18 mouse cellular contexts compared by ENCODE assay signal in the genomic region with DNA sequence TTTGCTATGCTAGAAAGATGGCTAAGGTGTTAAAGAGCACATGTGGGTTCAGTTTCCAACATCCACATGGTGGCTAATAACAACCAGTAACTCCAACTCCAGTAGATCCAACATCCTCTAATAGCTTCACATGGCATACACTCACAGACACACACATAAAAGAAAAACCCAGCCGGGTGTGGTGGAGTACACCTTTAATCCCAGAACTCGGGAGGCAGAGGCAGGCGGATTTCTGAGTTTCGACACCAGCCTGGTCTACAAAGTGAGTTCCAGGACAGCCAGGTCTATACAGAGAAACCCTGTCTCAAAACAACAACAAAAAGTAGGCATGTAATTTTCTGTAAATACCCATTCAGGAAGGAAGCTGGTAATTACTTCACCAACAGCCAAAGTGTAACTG. TPM values are rescaled to one million over a fixed set of nuclear protein-coding genes. Genes with fewer than 3 reads are reported as not detected.
DNase-seq lines count a peak whose midpoint lies in the region; ATAC-seq and TF ChIP-seq lines count a peak whose summit lies in the region.
"Had no signal": no experiment of that assay in that cellular context is flagged by ENCODE, and none has a peak within 500 bp of the region (broad histone marks: within the 10 kb centered on the region; RNA-seq: fewer than 3 reads in every experiment).

No protein-coding gene starts in this region.

- H3K4me1 ChIP-seq in forebrain, embryonic 11.5 days (replicated peaks; ENCODE audit: control insufficient read depth, insufficient read depth, low read length), result peaks cover 4% of the 10 kb centered on the region; the same call in 1 of the 2 replicates
- H3K4me1 ChIP-seq in forebrain, postnatal 0 days (ENCODE audit: insufficient read depth), result peaks cover 12% of the 10 kb centered on the region
- H3K4me1 ChIP-seq in midbrain, embryonic 10.5 days, result peaks cover 21% of the 10 kb centered on the region
- H3K4me1 ChIP-seq in midbrain, postnatal 0 days (ENCODE audit: insufficient read depth, low read length), result 0 out of 2 replicates have a peak, but pooled peaks cover 3% of the 10 kb centered on the region
- H3K4me1 ChIP-seq in ES-E14 (ENCODE audit: control insufficient read depth in 2 of 2, insufficient read depth in 2 of 2, low read length in 2 of 2, poor library complexity in 1 of 2), result peaks cover 0 to 1% of the 10 kb centered on the region in 2 experiments; a peak in 1 of 4 replicates
- no peaks in the 10 kb centered on the region for H3K4me1 ChIP-seq in limb, embryonic 11.5 days (ENCODE audit: control insufficient read depth, insufficient read depth, low read length)

- ATAC-seq in forebrain, embryonic 11.5 days (replicated peaks; ENCODE audit: low FRiP score), result no peak
- no peak for ATAC-seq in forebrain, postnatal 0 days
- no peak for ATAC-seq in midbrain, postnatal 0 days (ENCODE audit: low FRiP score)
- no peak for ATAC-seq in limb, embryonic 11.5 days (ENCODE audit: insufficient number of reproducible peaks, low FRiP score, low TSS enrichment, low read depth)

- H3K27me3 ChIP-seq in forebrain, embryonic 11.5 days (ENCODE audit: control insufficient read depth, insufficient read depth, low read length), result no peaks in the 10 kb centered on the region
- H3K27me3 ChIP-seq in forebrain, postnatal 0 days (ENCODE audit: insufficient read depth, low read length), result no peaks in the 10 kb centered on the region
- H3K27me3 ChIP-seq in midbrain, embryonic 10.5 days (ENCODE audit: low read depth, poor library complexity, severe bottlenecking), result no peaks in the 10 kb centered on the region
- no peaks in the 10 kb centered on the region for H3K27me3 ChIP-seq in midbrain, postnatal 0 days (ENCODE audit: insufficient read depth, low read length)
- no peaks in the 10 kb centered on the region for H3K27me3 ChIP-seq in limb, embryonic 11.5 days (ENCODE audit: control insufficient read depth, insufficient read depth, low read length)
- H3K27me3 ChIP-seq: embryonic facial prominence, embryonic 15.5 days; lung, embryonic 15.5 days had no signal

- no peak overlapping the region for H3K4me3 ChIP-seq in forebrain, embryonic 11.5 days (ENCODE audit: low read depth, low read length)
- no peak overlapping the region for H3K4me3 ChIP-seq in forebrain, postnatal 0 days (ENCODE audit: low read depth, low read length)
- H3K4me3 ChIP-seq in midbrain, embryonic 10.5 days, result peak overlapping the region; percentile 100
- no peak overlapping the region for H3K4me3 ChIP-seq in midbrain, postnatal 0 days (ENCODE audit: low read depth, low read length)
- peak overlapping the region; percentile 93 to 96 for H3K4me3 ChIP-seq in ES-E14 (ENCODE audit: insufficient read depth in 1 of 2, low read depth in 1 of 2, low read length in 2 of 2, poor library complexity in 1 of 2, severe bottlenecking in 1 of 2)
- peak overlapping the region; percentile 98; the same call in 1 of the 2 replicates for H3K4me3 ChIP-seq in limb, embryonic 11.5 days (ENCODE audit: low read depth, low read length)

- peak overlapping the region; percentile 15; the same call in 1 of the 2 replicates for H3K4me2 ChIP-seq in forebrain, embryonic 11.5 days (ENCODE audit: low read depth, low read length, severe bottlenecking)
- H3K4me2 ChIP-seq in forebrain, postnatal 0 days (ENCODE audit: low read depth), result no peak overlapping the region
- no peak overlapping the region for H3K4me2 ChIP-seq in midbrain, postnatal 0 days (ENCODE audit: low read depth, low read length, poor library complexity, severe bottlenecking)
- no peak overlapping the region for H3K4me2 ChIP-seq in limb, embryonic 11.5 days (ENCODE audit: low read depth, severe bottlenecking)

- no peak overlapping the region for H3K27ac ChIP-seq in forebrain, embryonic 11.5 days (ENCODE audit: low read depth, low read length)
- H3K27ac ChIP-seq in forebrain, postnatal 0 days (ENCODE audit: low read depth, low read length), result no peak overlapping the region
- no peak overlapping the region for H3K27ac ChIP-seq in midbrain, embryonic 10.5 days (replicated peaks)
- no peak overlapping the region for H3K27ac ChIP-seq in midbrain, postnatal 0 days (ENCODE audit: low read depth, low read length)
- H3K27ac ChIP-seq in ES-E14 (ENCODE audit: insufficient read depth, low read depth, low read length, poor library complexity, severe bottlenecking), result no peak overlapping the region
- H3K27ac ChIP-seq in limb, embryonic 11.5 days (replicated peaks; ENCODE audit: low read depth, low read length), result no peak overlapping the region
- H3K27ac ChIP-seq: embryonic facial prominence, embryonic 15.5 days; heart, embryonic 10.5 days; lung, embryonic 15.5 days had no signal

- no peak overlapping the region for H3K9ac ChIP-seq in forebrain, embryonic 11.5 days (ENCODE audit: low read length)
- H3K9ac ChIP-seq in forebrain, postnatal 0 days, result no peak overlapping the region
- no peak overlapping the region for H3K9ac ChIP-seq in midbrain, postnatal 0 days (replicated peaks; ENCODE audit: low read length, poor library complexity, severe bottlenecking)
- no peak overlapping the region; the same call in 1 of the 2 replicates for H3K9ac ChIP-seq in ES-E14 (ENCODE audit: insufficient read depth, low read depth, low read length, poor library complexity, severe bottlenecking)
- H3K9ac ChIP-seq in limb, embryonic 11.5 days (ENCODE audit: low read length), result no peak overlapping the region
- H3K9ac ChIP-seq: embryonic facial prominence, embryonic 15.5 days; lung, embryonic 15.5 days had no signal

- in situ Hi-C loops in ES-E14 (cut with MboI; ENCODE audit: low sequenced_read_pairs in 2 of 2, unreplicated experiment in 2 of 2), result no loop called here

- H3K9me3 ChIP-seq in forebrain, embryonic 11.5 days (ENCODE audit: control insufficient read depth, low read length), result no peaks in the 10 kb centered on the region
- H3K9me3 ChIP-seq in forebrain, postnatal 0 days (ENCODE audit: low read length), result no peaks in the 10 kb centered on the region
- no peaks in the 10 kb centered on the region for H3K9me3 ChIP-seq in midbrain, embryonic 10.5 days (replicated peaks)
- no peaks in the 10 kb centered on the region for H3K9me3 ChIP-seq in midbrain, postnatal 0 days (ENCODE audit: low read length)
- H3K9me3 ChIP-seq in ES-E14 (ENCODE audit: control insufficient read depth, insufficient read depth, low read depth, low read length), result no peaks in the 10 kb centered on the region
- H3K9me3 ChIP-seq in limb, embryonic 11.5 days (ENCODE audit: control insufficient read depth, low read length), result no peaks in the 10 kb centered on the region
- H3K9me3 ChIP-seq: embryonic facial prominence, embryonic 15.5 days; heart, embryonic 10.5 days; lung, embryonic 15.5 days had no signal

- peaks cover 4% of the 10 kb centered on the region; the same call in 1 of the 2 replicates for H3K36me3 ChIP-seq in forebrain, embryonic 11.5 days (ENCODE audit: control insufficient read depth, insufficient read depth, low read length)
- H3K36me3 ChIP-seq in forebrain, postnatal 0 days (ENCODE audit: insufficient read depth), result peaks cover 10% of the 10 kb centered on the region
- H3K36me3 ChIP-seq in midbrain, embryonic 10.5 days, result peaks cover 57% of the 10 kb centered on the region
- H3K36me3 ChIP-seq in midbrain, postnatal 0 days (ENCODE audit: insufficient read depth, low read length), result 0 out of 2 replicates have a peak, but pooled peaks cover 3% of the 10 kb centered on the region
- peaks cover 18% of the 10 kb centered on the region for H3K36me3 ChIP-seq in ES-E14 (ENCODE audit: control insufficient read depth, insufficient read depth, low read length, poor library complexity, severe bottlenecking)
- peaks cover 6% of the 10 kb centered on the region; the same call in 1 of the 2 replicates for H3K36me3 ChIP-seq in limb, embryonic 11.5 days (ENCODE audit: control insufficient read depth, insufficient read depth, low read length)

- no peak for DNase-seq in forebrain, embryonic 11.5 days (ENCODE audit: low spot score)
- no peak for DNase-seq in forebrain, postnatal 0 days
- no peak for DNase-seq in midbrain, embryonic 10.5 days (ENCODE audit: low spot score)
- DNase-seq in midbrain, postnatal 0 days (ENCODE audit: low spot score), result no peak
- no peak for DNase-seq in ES-E14 (ENCODE audit: low read depth, low spot score)
- DNase-seq in limb, embryonic 11.5 days (ENCODE audit: low spot score), result no peak
- no peak for DNase-seq in thymus, postnatal 10 days (ENCODE audit: low spot score in 2 of 2)
- no peak for DNase-seq in layer of hippocampus, adult 8-10 months (ENCODE audit: low spot score in 2 of 2)
- DNase-seq: cerebellum, adult 11 months; gastrocnemius, postnatal 14 days; heart, postnatal 36 days; kidney, adult 18-20 months; kidney, postnatal 36 days; spleen, adult 18-20 months; thymus, postnatal 4 days had no signal

- no peak for TF ChIP-seq CTCF in forebrain, postnatal 0 days (IDR thresholded peaks at IDR 0.05; ENCODE audit: low read depth)
- no peak for TF ChIP-seq CTCF in midbrain, postnatal 0 days (IDR thresholded peaks at IDR 0.05)

- WGBS in forebrain, embryonic 11.5 days, result 90% methylated on average over 4 of the region's 4 CpGs
- 98% methylated on average over 4 of the region's 4 CpGs for WGBS in forebrain, postnatal 0 days
- WGBS in midbrain, embryonic 10.5 days, result 91% methylated on average over 4 of the region's 4 CpGs
- WGBS in midbrain, postnatal 0 days, result 95% methylated on average over 4 of the region's 4 CpGs
- WGBS in limb, embryonic 11.5 days, result 93% methylated on average over 4 of the region's 4 CpGs

RNA-seq across cellular contexts. Expression of gene Nasp, which starts 2.9 kb away (rescaled TPM):
- 342 and 352 TPM in 2 replicates for polyA plus RNA-seq in forebrain, embryonic 11.5 days (2014; fragmentation: Nextera tagmentation; extraction: Ambion mirVana)
- total RNA-seq in forebrain, postnatal 0 days (2014; rRNA removed), result 93.3 and 100 TPM in 2 replicates
- polyA plus RNA-seq in forebrain, postnatal 0 days (2015; fragmentation: Nextera tagmentation; extraction: Ambion mirVana), result 77.7 and 82.3 TPM in 2 replicates
- 294 and 306 TPM in 2 replicates for polyA plus RNA-seq in midbrain, embryonic 10.5 days (2016; fragmentation: Nextera tagmentation; extraction: Ambion mirVana)
- 51.6 and 78.7 TPM in 2 replicates for total RNA-seq in midbrain, postnatal 0 days (2014; rRNA removed)
- polyA plus RNA-seq in midbrain, postnatal 0 days (2015; fragmentation: Nextera tagmentation; extraction: Ambion mirVana), result 67.2 and 76.3 TPM in 2 replicates
- total RNA-seq in ES-E14 (2012; rRNA removed), result 325 and 342 TPM in 2 replicates
- 402 and 418 TPM in 2 replicates for polyA plus RNA-seq in limb, embryonic 11.5 days (2014; fragmentation: Nextera tagmentation; extraction: Ambion mirVana)
- 10 to 100 TPM; 21.4 to 36.0 (median 28.5) TPM for total RNA-seq in layer of hippocampus, adult 8-10 months (2022)

RNA-seq across cellular contexts. Expression of gene Akr1a1, which starts 26.6 kb away (rescaled TPM):
- polyA plus RNA-seq in forebrain, embryonic 11.5 days (2014; fragmentation: Nextera tagmentation; extraction: Ambion mirVana), result 501 and 559 TPM in 2 replicates
- total RNA-seq in forebrain, postnatal 0 days (2014; rRNA removed), result 596 and 675 TPM in 2 replicates
- polyA plus RNA-seq in forebrain, postnatal 0 days (2015; fragmentation: Nextera tagmentation; extraction: Ambion mirVana), result 908 and 1,057 TPM in 2 replicates
- 529 and 547 TPM in 2 replicates for polyA plus RNA-seq in midbrain, embryonic 10.5 days (2016; fragmentation: Nextera tagmentation; extraction: Ambion mirVana)
- 475 and 495 TPM in 2 replicates for total RNA-seq in midbrain, postnatal 0 days (2014; rRNA removed)
- 684 and 729 TPM in 2 replicates for polyA plus RNA-seq in midbrain, postnatal 0 days (2015; fragmentation: Nextera tagmentation; extraction: Ambion mirVana)
- total RNA-seq in ES-E14 (2012; rRNA removed), result 197 and 262 TPM in 2 replicates
- 677 and 736 TPM in 2 replicates for polyA plus RNA-seq in limb, embryonic 11.5 days (2014; fragmentation: Nextera tagmentation; extraction: Ambion mirVana)
- total RNA-seq in layer of hippocampus, adult 8-10 months (2022), result 100 to 1,000 TPM; 403 to 423 (median 409) TPM

RNA-seq across cellular contexts. Expression of gene Ccdc17, which starts 28.4 kb away (rescaled TPM):
- 2.6 and 3.5 TPM in 2 replicates for polyA plus RNA-seq in forebrain, embryonic 11.5 days (2014; fragmentation: Nextera tagmentation; extraction: Ambion mirVana)
- total RNA-seq in forebrain, postnatal 0 days (2014; rRNA removed), result 2.8 and 5.7 TPM in 2 replicates
- polyA plus RNA-seq in forebrain, postnatal 0 days (2015; fragmentation: Nextera tagmentation; extraction: Ambion mirVana), result 3.3 and 3.9 TPM in 2 replicates
- 1.9 and 3.5 TPM in 2 replicates for polyA plus RNA-seq in midbrain, embryonic 10.5 days (2016; fragmentation: Nextera tagmentation; extraction: Ambion mirVana)
- 0.44 and 5.1 TPM in 2 replicates for total RNA-seq in midbrain, postnatal 0 days (2014; rRNA removed)
- polyA plus RNA-seq in midbrain, postnatal 0 days (2015; fragmentation: Nextera tagmentation; extraction: Ambion mirVana), result 3.2 and 4.1 TPM in 2 replicates
- 2.7 and 2.9 TPM in 2 replicates for total RNA-seq in ES-E14 (2012; rRNA removed)
- polyA plus RNA-seq in limb, embryonic 11.5 days (2014; fragmentation: Nextera tagmentation; extraction: Ambion mirVana), result 1.3 and 1.6 TPM in 2 replicates
- 1 to 10 TPM; 4.7 to 7.1 (median 5.7) TPM for total RNA-seq in layer of hippocampus, adult 8-10 months (2022)

Comparison
In these comparisons a context has a peak if more than half of its experiments do, and no peak if none do; other contexts are left out.
1. H3K4me3 ChIP-seq: peak in midbrain, embryonic 10.5 days (single experiment), ES-E14 (2 of 2) and limb, embryonic 11.5 days (single experiment); none in forebrain, embryonic 11.5 days (single experiment), forebrain, postnatal 0 days (single experiment) and midbrain, postnatal 0 days (single experiment).